Mouse (Mus musculus): ENCODE results near the gene Stk35. TPM values are rescaled to one million over a fixed set of nuclear protein-coding genes. Genes with fewer than 3 reads are reported as not detected.

The Stk35 gene
- total and polyA plus RNA-seq, 2 experiments from 2014 or later: 6.5 to 14.7 TPM

DNA sequence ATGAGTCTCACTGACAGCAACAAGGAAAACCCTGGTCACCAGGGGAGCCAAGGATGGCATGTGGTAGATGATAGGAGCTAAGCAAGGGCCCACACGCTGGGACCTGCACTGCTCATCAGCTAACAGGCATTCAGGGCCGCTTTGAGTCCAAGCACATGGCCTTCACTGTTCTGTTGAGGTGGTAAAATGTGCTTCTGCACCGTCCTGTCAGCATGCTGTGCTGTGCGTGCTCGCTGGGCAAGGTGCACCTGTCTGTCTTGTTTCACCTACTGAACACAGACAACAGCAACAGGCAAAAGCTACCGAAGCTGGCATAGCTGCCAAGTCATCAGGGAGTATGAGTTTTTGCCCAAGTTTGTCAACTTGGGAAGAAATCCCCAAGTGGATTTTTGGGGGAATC, 23.9 kb downstream of the Stk35 start:
- DNase-seq (ENCODE audit: low spot score) (no peak), ATAC-seq (no peak)
- Histone ChIP-seq H3K9me3 (ENCODE audit: low read length) (no peaks in the 10 kb centered on the region), H3K4me1 (ENCODE audit: insufficient read depth, low read length) (peaks cover 4% of the 10 kb centered on the region; the same call in 1 of the 2 replicates), H3K36me3 (ENCODE audit: insufficient read depth, low read length) (peaks cover 12% of the 10 kb centered on the region; the same call in 1 of the 2 replicates), H3K9ac (replicated peaks; ENCODE audit: low read length) (no peak overlapping the region), H3K27me3 (ENCODE audit: insufficient read depth, low read length) (no peaks in the 10 kb centered on the region), H3K4me2 (ENCODE audit: low read depth, low read length) (no peak overlapping the region), H3K4me3 (ENCODE audit: low read length) (no peak overlapping the region), H3K27ac (no peak overlapping the region)
- TF ChIP-seq CTCF (IDR thresholded peaks at IDR 0.05; ENCODE audit: low read depth): no peak
- WGBS: 80% methylated on average over 6 of the region's 6 CpGs

DNA sequence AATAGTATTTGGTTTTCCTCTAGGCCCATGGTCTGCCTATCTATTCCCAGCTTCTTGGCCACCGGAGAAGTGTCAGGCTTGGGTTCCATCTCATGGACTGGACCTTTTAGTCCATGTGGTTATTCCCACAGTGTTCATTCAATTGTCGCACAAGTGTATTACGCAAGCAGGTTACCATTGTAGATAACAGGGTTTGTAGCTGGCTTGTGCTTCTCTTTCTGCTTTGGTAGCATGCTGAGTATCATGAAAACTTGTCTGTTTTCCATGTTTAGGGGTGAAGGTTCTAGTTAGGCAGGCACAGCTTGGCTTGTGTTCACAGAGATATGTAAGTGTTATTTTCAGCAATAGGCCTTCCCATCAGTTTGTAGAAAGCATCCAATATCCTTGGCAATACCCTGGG, 25.8 kb downstream of the Stk35 start:
- H3K4me3 ChIP-seq (ENCODE audit: low read length): no peak overlapping the region
- ATAC-seq (no peak), DNase-seq (ENCODE audit: low spot score) (no peak)
- 99% methylated on average over 3 of the region's 3 CpGs for WGBS
- no peak overlapping the region for H3K27ac ChIP-seq
- peaks cover 18% of the 10 kb centered on the region; the same call in 1 of the 2 replicates for H3K36me3 ChIP-seq (ENCODE audit: insufficient read depth, low read length)
- H3K4me1 ChIP-seq (ENCODE audit: insufficient read depth, low read length): no peaks in the 10 kb centered on the region
- no peaks in the 10 kb centered on the region for H3K9me3 ChIP-seq (ENCODE audit: low read length)
- no peak for TF ChIP-seq CTCF (IDR thresholded peaks at IDR 0.05; ENCODE audit: low read depth)
- no peaks in the 10 kb centered on the region for H3K27me3 ChIP-seq (ENCODE audit: insufficient read depth, low read length)
- H3K9ac ChIP-seq (replicated peaks; ENCODE audit: low read length): no peak overlapping the region
- no peak overlapping the region for H3K4me2 ChIP-seq (ENCODE audit: low read depth, low read length)

DNA sequence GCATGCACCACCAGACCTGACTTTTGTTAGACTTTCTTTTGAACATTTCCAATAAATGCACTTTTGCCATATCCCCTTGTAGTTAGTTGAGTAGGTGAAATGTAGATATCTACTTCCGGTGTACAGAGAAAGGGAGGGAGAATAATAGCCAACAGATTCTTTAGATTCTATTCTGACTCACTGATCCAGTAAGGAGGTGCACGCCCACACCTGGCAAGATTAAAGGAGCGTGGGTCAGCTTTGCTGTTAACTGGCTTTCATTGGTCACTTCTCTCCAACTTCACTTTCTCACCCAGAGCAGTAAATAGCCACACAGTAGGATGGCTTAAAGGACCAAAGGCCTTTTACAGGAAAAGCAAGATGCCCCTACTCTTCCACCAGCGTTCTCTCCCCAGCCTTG, 32.7 kb downstream of the Stk35 start:
- ATAC-seq (no peak), DNase-seq (ENCODE audit: low spot score) (no peak)
- no peak overlapping the region for H3K9ac ChIP-seq (replicated peaks; ENCODE audit: low read length)
- H3K4me1 ChIP-seq (ENCODE audit: insufficient read depth, low read length): no peaks in the 10 kb centered on the region
- no peaks in the 10 kb centered on the region for H3K9me3 ChIP-seq (ENCODE audit: low read length)
- WGBS: 85% methylated on average over 4 of the region's 4 CpGs
- H3K36me3 ChIP-seq (ENCODE audit: insufficient read depth, low read length): peaks cover 21% of the 10 kb centered on the region; the same call in 1 of the 2 replicates
- H3K4me2 ChIP-seq (ENCODE audit: low read depth, low read length): no peak overlapping the region
- TF ChIP-seq CTCF (IDR thresholded peaks at IDR 0.05; ENCODE audit: low read depth): no peak
- H3K4me3 ChIP-seq (ENCODE audit: low read length): no peak overlapping the region
- H3K27ac ChIP-seq: no peak overlapping the region
- no peaks in the 10 kb centered on the region for H3K27me3 ChIP-seq (ENCODE audit: insufficient read depth, low read length)

DNA sequence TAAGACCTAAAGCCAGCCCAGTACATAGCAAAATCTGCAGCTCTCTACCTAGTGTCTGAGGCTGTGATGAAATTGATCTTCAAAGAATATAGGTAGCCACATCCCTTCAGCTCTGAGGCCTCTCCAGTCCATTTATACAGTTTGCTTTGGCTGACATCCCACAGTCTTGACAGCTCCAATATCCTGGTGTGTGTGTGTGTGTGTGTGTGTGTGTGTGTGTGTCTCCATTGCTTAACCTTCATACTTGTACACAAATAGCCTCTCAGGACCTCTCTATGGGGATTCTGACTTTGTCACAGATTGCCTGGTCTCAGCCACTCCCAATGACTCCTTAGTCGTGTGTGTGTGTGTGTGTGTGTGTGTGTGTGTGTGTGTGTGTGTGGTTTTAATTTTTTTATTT, 33.9 kb downstream of the Stk35 start:
- no peak for ATAC-seq
- no peaks in the 10 kb centered on the region for H3K27me3 ChIP-seq (ENCODE audit: insufficient read depth, low read length)
- 0 out of 2 replicates have a peak, but pooled peaks cover 10% of the 10 kb centered on the region for H3K36me3 ChIP-seq (ENCODE audit: insufficient read depth, low read length)
- no peak for TF ChIP-seq CTCF (IDR thresholded peaks at IDR 0.05; ENCODE audit: low read depth)
- no peak overlapping the region for H3K9ac ChIP-seq (replicated peaks; ENCODE audit: low read length)
- DNase-seq (ENCODE audit: low spot score): no peak
- no peak overlapping the region for H3K27ac ChIP-seq
- no peak overlapping the region for H3K4me3 ChIP-seq (ENCODE audit: low read length)
- no peaks in the 10 kb centered on the region for H3K9me3 ChIP-seq (ENCODE audit: low read length)
- no peak overlapping the region for H3K4me2 ChIP-seq (ENCODE audit: low read depth, low read length)
- WGBS: 68% methylated on average over 1 of the region's 1 CpGs
- H3K4me1 ChIP-seq (ENCODE audit: insufficient read depth, low read length): no peaks in the 10 kb centered on the region

DNA sequence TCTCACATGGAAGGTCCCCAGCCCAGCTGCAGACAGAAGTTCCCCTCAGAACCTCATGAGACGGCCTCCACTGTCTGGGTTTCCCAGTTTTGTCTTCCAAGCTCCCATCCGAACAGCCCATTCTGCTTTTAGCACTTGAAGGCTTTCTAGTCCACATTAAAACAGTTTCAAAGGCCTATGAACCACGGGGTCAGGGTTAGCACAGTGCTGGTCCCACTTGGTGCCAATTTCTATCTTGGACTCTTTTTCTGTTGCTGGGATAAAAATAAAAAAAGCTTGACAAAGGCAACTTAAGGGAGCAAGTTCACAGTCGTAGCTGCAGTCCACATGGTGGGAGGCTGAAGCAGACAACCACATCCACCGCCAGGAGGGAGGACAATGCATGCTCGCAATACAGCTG, 34.6 kb downstream of the Stk35 start:
- DNase-seq (ENCODE audit: low spot score) (no peak), ATAC-seq (no peak)
- no peaks in the 10 kb centered on the region for H3K4me1 ChIP-seq (ENCODE audit: insufficient read depth, low read length)
- no peak overlapping the region for H3K9ac ChIP-seq (replicated peaks; ENCODE audit: low read length)
- H3K4me2 ChIP-seq (ENCODE audit: low read depth, low read length): no peak overlapping the region
- TF ChIP-seq CTCF (IDR thresholded peaks at IDR 0.05; ENCODE audit: low read depth): no peak
- no peaks in the 10 kb centered on the region for H3K9me3 ChIP-seq (ENCODE audit: low read length)
- H3K36me3 ChIP-seq (ENCODE audit: insufficient read depth, low read length): 0 out of 2 replicates have a peak, but pooled peaks cover 10% of the 10 kb centered on the region
- H3K27me3 ChIP-seq (ENCODE audit: insufficient read depth, low read length): no peaks in the 10 kb centered on the region
- H3K4me3 ChIP-seq (ENCODE audit: low read length): no peak overlapping the region
- WGBS: 83% methylated on average over 6 of the region's 6 CpGs
- no peak overlapping the region for H3K27ac ChIP-seq

DNA sequence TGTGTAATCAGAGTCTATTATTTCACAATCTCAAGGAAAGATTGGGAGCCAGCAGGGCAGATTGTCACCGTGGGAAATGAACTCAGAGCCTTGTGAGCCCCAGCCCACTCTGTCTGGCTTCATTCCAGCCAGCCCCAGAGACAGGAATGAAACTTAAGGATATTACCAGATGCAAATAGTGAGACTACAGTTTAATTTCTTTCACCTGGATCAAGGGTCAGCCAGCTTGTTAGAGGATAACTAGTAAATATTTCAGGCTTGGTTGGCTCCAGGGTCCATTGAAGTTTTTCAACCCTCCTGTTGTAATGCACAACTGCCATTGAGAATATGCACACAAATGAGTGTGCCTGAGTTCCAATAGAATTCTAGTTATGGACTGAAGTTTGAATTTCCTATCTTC, 36.6 kb downstream of the Stk35 start:
- WGBS: 32% methylated on average over 1 of the region's 1 CpGs
- Histone ChIP-seq H3K36me3 (ENCODE audit: insufficient read depth, low read length) (no peaks in the 10 kb centered on the region), H3K27ac (no peak overlapping the region), H3K4me3 (ENCODE audit: low read length) (no peak overlapping the region), H3K9ac (replicated peaks; ENCODE audit: low read length) (no peak overlapping the region), H3K9me3 (ENCODE audit: low read length) (no peaks in the 10 kb centered on the region), H3K4me2 (ENCODE audit: low read depth, low read length) (no peak overlapping the region), H3K4me1 (ENCODE audit: insufficient read depth, low read length) (no peaks in the 10 kb centered on the region), H3K27me3 (ENCODE audit: insufficient read depth, low read length) (no peaks in the 10 kb centered on the region)
- ATAC-seq: no peak
- DNase-seq (ENCODE audit: low spot score): no peak
- no peak for TF ChIP-seq CTCF (IDR thresholded peaks at IDR 0.05; ENCODE audit: low read depth)

DNA sequence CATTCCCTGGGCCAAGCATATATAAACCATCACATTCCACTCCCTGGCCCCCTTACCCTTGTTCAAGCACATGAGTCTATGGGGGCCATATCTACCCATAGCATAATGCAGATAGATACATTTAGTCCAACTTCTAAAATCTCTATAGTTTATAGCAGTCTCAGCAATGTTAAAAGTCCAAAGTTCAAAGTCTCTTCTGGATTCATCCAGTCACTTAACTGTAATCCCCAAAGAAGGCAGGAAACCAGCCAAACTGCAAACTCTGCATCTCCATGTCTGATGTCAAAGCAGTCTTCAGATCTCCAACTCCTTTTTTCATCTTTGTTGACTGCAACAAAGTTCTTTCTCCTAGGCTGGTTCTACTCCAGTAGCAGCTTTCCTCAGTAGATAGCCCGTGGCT, 38.0 kb downstream of the Stk35 start:
- WGBS: 89% methylated on average over 1 of the region's 1 CpGs
- no peaks in the 10 kb centered on the region for H3K9me3 ChIP-seq (ENCODE audit: low read length)
- no peak for ATAC-seq
- TF ChIP-seq CTCF (IDR thresholded peaks at IDR 0.05; ENCODE audit: low read depth): no peak
- H3K4me2 ChIP-seq (ENCODE audit: low read depth, low read length): no peak overlapping the region
- no peaks in the 10 kb centered on the region for H3K4me1 ChIP-seq (ENCODE audit: insufficient read depth, low read length)
- H3K27me3 ChIP-seq (ENCODE audit: insufficient read depth, low read length): no peaks in the 10 kb centered on the region
- DNase-seq (ENCODE audit: low spot score): no peak
- no peak overlapping the region for H3K9ac ChIP-seq (replicated peaks; ENCODE audit: low read length)
- H3K4me3 ChIP-seq (ENCODE audit: low read length): no peak overlapping the region
- no peak overlapping the region for H3K27ac ChIP-seq
- no peaks in the 10 kb centered on the region for H3K36me3 ChIP-seq (ENCODE audit: insufficient read depth, low read length)
